Mouse (Mus musculus): ENCODE measurements at regions not wholly inside any gene's neighbourhood (a gene's known extent, or its start where the extent isn't known, plus 50 kb on each side); places are given as distances from the start of the nearest gene placed in this dataset.
"Not testable (repeated sequence)": the region's sequence is repeated elsewhere in the genome, so short reads cannot be mapped to it uniquely, and the experiment has no call there.

DNA sequence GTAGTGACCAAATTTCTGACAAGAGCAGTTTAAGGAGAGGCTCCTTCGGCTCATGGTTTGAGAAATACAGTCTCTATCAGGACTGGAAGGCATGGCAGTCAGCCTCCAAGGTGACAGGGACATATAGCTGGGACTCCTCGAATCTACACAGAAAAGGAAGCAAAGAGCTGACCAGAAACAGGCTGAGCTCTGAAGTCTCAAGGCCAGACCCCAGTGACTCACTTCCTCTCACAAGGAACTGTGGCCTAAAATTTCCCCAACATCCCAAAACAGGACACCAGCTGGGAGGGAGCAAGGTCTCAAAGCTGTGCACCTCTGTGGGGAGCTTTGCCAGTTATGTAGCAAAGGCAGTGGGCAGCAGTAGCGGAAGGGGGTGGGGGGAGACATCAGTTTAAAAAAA lies 110.7 kb downstream of the Sox4 start:
- no peak for DNase-seq (ENCODE audit: extremely low read depth, low read depth, low spot score)

DNA sequence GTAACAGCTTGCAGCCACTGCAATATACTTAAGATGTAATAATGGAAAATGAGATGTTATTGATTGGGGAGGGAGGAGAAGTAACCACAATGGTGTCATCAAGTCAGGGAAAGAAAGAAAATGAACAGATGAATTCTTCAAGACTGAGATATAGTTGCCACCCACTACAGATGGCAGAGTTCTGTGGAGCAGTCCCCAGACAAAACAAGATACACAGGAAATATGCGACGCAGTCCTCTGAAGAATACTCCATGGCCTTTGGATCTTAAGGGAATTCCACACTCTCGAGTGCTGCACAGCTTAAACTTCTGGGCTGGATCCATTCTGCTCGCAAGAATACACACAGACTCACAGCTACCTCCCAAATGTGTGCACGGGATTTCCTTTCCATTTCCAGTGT lies 113.4 kb downstream of the Sox4 start:
- DNase-seq (ENCODE audit: extremely low read depth, low read depth, low spot score): no peak

DNA sequence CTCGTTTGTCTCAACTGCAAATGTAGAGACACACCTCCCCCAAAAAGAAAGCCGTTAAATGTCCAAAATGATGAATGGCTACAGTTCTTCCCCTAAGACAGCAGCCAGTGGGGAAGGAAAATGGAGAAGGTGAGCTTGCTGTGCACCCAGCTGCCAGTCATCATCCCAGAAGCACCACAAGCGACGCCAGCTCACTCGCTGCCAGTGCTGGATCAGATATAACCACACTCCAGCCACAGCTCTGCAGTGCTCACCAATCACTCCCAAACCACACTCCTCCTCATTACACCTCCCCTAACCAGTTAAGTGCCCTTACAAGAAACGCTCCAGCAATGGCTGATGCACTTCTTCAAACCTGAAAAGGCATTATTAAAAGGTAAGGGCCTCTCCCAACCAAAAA lies 114.4 kb downstream of the Sox4 start:
- no peak for DNase-seq (ENCODE audit: extremely low read depth, low read depth, low spot score)

DNA sequence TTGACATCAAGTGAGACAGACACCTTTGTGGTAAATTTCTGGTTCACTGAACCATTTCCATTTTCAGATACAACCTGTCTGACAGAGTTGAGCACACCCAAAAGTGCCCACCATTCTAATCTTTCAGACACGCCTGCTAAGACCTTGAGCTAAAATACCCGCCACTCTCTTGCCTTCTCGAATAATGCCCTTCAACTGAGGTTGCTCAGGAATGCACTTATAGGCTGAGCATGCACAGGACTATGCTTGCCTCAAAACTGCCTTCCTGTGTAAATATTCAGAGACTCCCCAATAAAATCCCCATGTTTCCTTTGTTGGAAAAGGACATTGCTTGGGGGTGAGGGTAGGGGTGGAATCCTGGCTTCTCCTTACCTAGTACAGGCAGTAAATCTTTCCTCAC lies 115.3 kb downstream of the Sox4 start:
- no peak for DNase-seq (ENCODE audit: extremely low read depth, low read depth, low spot score)

DNA sequence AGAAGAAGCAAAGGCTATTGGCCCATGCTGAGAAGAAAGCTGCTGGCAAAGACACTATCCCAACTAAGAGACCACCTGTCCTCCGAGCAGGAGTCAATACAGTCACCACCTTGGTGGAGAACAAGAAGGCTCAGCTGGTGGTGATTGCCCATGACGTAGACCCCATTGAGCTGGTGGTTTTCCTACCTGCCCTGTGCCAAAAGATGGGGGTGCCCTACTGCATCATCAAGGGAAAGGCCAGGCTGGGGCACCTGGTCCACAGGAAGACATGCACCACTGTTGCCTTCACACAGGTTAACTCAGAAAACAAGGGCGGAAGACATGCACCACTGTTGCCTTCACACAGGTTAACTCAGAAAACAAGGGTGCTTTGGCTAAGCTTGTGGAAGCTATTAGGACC lies 116.3 kb downstream of the Sox4 start:
- DNase-seq (ENCODE audit: extremely low read depth, low read depth, low spot score): not testable (repeated sequence)

DNA sequence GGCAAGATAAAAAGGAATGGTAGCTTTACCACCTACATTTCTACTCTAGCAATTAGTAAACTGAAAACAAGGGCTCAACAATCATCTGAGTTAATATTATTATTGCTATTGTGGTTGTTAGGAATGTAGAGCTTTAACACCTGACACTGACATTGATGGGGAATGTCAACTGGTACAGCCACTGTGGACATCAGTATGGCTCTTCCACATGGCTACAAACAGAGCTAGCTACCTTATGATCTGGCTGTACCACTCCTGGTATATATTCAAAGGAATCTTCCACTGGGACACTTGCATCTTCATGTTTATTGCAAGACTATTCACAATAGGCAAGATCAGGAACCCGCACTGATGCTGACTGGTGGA lies 119.8 kb downstream of the Sox4 start:
- DNase-seq (ENCODE audit: extremely low read depth, low read depth, low spot score): no peak

DNA sequence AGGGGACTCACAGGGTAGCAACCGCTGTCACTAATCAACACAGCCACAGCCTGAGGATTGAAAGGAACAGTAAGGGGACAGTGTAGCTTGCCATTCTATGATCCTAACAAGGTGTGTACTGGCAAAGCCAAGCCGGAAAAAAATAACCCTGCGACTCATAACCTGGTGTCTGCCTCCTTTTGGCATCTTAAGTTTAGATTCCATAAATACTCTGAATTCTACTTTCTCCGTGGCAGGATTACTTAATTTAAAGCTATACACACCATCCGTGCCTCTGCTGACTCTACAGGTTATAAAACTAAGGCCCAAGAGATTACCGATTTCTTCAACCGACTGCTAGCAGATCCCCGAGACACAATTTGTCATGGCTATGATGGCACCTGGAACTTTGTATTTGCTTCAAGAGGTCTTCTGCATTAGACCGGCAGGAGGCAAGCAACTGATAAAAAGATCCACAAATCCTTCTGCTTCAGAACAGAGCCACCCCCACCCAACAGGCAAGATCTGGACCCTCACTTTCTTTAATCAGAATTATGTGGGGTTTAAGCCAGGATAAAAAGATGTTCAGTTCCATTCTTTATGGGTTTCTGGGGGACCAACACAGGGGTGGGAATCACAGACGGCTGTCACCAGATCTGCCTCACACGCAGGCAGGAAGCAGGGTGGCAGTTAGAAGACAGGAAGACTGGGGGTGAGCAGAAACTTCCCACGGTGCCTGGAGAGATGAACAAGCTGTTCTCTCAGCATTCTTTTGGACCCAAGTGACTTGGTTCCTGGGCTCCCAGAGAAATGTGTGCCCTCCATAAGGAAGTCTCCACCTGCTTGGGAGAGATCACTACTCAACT lies 120.4 kb downstream of the Sox4 start:
- no peak for DNase-seq (ENCODE audit: extremely low read depth, low read depth, low spot score)

DNA sequence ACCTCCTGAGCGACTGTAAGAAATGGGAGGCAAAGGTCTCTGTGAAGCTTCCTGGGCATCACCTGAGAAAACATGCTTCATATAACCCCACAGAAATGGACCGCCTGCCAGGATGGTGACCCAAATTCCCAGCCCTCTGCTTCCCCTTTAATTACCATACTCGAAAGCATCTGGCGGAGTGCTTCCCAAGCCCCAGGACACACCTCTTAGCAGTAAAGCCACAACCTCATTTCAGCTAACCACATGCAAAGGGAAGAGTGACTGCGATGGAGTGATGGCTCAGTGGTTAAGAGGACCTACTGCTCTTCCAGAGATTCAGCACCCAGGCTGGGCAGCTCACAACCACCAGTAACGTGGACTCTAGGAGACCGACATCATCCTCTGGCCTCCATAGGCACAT lies 127.2 kb downstream of the Sox4 start:
- no peak for DNase-seq (ENCODE audit: extremely low read depth, low read depth, low spot score)

DNA sequence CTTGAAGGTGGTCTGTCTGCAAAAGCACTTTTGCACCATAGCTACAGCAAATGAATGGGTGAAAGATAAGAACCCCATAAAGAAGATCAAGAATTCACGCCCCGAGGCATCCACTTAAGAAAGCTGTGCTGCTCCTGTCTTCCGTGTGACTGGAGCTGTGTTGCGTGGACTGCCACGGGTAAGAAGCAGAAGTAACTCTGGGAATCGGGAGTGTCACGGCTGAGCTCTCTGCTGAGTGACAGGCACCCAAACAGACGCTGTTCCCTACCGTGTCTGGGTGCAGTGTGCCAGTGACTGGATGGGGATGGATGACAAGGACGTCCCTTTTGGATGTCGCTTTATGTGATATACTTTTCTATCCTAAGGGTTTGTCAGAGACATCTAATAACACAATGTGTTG lies 129.5 kb downstream of the Sox4 start:
- DNase-seq (ENCODE audit: extremely low read depth, low read depth, low spot score): no peak

DNA sequence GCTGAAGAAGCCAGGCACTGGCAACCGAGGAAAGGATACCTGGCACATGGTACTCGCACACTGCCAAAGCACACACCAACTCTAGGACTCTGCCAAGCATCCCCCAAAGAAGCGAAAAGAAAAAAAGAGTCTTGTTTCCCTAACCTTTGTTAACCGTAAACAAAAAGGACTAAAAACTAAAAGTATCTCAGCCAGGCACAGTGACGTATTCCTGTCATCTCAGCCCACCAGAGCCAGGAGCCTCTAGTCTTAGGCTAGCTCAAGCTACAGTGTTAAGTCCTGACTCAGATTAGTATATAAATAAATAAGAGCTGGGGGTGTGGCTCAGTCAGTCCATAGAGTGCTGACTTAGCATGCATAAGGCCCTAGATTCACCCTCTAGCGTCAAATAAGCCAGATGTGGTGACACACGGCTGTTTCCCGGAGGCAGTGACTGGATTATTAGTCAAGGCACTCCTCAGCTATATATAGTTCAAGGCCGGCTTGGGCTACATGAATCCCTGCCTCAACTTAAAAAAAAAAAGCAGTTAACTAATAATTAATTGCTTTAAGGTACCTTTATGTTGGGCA lies 130.1 kb downstream of the Sox4 start:
- no peak for DNase-seq (ENCODE audit: extremely low read depth, low read depth, low spot score)

DNA sequence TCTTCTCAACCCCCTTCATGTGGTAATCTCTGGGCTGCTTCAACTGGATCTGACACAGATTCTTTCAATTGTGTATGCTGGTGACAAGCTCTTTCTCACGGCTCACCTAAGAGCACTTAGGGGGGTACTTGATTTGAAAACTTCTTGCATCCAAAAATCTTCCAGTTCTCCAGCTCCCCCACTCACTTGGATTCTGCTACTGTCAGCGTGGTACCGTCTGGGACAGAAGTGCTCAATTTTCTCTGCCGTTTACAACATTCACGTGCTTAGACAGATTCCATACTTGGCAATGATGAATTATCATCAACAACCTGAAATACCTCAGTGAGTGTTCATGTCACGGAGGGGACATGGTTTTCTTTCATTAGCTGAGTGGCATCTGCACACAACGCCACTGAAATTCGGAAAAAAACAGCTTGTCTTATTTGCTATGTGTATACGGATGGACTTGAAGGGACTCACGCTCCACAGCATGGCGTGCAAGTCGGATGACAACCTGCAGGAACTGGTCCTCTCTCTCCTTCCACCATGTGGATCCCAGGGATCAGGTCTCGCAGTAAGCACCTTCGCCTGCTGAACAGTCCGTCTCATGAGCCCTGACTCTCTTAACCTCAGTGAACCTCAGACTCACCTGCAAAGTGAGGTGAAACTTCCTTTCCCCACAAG lies 132.5 kb downstream of the Sox4 start:
- DNase-seq (ENCODE audit: extremely low read depth, low read depth, low spot score): no peak

DNA sequence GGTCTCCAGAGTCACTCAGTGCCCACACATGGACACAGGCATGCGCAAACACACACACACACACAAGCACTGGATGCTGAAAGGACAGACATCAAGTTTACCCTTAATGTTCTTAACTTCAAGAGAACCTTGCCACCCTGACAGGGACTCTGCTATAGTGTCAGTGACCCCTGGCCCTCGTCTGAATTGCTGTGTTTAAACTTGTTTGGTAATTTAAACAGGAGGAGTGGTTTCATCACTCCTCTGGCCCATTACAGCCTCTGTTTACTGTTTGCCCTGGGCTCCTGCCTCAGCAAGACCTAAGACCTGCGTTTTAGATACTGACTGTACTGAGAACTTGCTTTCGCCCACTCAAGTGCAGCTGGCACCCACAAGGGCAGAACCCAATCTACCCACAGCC lies 139.4 kb downstream of the Sox4 start:
- DNase-seq (ENCODE audit: extremely low read depth, low read depth, low spot score): no peak

DNA sequence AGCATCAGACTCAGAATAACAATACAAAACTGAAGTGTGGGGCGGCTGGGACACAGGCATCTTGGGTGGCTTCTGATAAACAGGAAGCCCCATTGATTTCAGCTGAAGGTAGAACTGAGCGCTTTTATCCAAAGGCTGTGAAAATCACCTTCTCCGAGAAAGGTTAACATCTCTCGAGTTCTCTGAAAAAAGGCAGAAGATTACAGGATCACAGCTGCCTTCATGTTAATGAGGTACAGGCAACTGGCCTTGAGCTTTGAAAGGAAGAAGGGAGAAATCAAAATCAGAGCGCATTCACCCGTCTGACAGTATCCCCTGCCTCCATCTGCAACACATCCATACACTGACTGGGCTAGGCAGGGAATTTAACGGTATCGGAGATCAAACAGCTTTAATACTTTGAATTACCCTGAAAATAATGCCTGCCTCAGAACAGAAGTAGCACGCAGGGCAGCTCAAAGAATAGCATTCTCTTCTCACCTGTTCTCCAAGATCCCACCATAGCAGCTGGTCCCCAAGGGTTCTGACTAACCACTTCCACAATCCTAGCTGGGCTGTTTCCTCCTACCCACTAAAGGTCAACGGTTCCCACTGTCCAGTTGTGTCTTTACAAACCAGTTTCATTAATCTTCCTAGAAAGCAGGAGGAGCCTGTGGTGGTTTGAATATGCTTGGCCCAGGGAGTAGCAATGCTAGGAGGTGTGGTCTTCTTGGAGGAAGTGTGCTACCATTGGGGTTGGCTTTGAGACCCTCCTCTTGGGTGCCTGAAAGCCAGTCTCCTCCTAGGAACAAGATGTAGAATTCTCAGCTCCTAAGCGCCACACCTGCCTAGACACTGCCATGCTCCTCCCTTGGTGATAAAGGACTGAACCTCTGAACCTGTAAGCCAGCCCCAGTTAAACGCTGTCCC lies 141.6 kb downstream of the Sox4 start:
- no peak for DNase-seq (ENCODE audit: extremely low read depth, low read depth, low spot score)

DNA sequence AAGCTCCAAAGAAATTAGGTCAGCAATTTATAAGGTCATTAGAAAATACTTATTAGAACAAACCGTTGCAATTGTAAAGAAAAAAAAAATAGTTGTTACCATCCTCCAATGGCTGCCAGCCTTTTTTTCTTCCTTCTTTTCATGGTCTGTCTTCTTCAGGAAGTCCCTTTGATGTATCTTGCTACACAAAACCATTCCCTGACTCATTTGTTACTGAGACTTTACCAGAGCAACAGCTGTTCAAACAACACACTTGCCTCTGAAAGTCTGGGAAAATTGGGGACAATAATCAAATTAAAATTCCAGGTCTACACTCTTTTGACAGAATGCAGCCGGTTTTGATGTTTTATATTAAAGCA lies 142.5 kb downstream of the Sox4 start:
- no peak for DNase-seq (ENCODE audit: extremely low read depth, low read depth, low spot score)

DNA sequence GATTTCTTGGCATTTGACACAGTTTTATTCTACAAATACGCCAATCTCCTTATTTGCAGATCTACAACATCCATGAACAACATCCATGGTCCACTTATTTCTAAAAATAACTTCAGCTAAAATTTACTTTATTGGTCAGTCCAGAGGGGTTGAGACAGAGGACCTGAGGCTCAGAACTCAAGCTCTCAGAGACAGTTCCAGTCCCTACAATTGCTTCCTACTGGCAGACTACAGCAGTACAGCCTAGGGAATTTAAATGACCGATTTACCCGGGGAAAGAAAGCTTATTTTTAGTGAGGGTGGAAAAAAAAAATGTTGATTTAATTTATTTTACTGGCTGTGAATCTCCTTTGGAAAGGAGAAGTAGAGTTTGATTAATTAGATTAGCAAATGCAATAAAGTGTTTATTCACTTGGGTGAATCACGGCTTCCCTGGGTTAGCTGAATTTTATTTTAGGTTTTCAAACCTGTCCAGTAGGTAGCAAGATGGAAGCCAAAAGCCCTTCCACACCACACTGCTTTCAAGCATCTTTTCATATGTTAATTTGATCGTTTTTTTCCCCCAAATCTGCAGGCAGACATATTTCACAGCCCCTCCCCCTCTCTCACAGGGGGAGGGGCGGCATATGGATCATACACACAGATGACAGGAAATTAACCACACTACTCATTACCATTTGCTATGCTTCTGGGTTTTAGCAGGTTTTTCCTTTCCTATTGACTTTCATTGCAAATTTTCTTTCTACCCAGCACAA lies 143.0 kb downstream of the Sox4 start:
- no peak for DNase-seq (ENCODE audit: extremely low read depth, low read depth, low spot score)

DNA sequence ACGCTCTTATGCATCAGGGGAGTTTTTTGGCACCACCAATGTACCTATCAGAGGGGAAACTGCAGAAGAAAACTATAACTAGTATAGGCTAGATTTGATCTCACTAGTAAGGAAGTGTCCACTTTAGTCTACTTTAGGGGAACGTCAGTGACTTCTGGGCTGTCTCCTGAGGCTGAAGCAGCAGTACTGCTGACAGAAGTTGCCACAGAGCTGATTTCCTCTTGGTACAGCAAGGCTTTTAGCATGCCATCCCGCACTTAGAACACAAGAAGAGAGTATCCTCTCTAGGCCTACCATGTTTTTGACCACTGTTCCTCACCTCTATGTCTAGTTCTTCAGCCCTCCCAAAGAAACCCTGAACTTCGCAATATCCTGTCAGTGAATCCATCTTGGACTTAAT lies 148.2 kb downstream of the Sox4 start:
- no peak for DNase-seq (ENCODE audit: extremely low read depth, low read depth, low spot score)

DNA sequence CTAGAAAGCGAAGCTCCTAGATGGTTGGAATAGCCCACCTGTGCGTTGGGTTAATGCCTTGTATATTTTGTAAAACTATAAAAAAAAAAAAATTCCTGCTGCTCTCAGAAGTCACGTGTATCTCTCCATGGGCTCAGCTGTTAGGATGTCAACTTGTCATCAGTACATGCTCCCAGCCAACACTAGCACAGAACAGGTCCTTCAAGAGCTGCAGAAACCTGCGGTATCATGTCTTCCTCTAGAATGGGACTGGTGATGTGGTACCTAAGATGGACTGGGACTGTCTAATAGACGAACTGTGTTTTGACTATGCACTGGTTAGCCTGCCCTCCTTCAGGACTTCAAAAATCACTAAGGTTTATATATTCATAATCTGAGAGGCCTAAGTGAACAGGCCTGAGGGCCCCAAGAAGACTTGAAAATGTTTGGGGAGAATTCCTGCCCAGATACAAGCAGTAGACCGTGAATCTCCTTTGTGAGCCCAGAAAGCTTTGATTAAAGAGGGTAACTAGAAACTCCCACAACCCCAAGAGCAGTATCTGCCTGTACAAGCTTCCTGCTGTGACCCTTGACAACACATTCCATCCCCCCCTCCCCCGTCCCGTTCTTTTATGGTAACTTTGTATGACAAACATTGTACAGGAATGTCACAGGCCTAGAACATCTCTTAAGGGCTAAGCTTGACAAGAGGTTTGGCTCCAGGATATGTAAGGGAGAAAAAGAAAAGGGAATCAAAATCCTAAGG lies 152.1 kb downstream of the Sox4 start:
- DNase-seq (ENCODE audit: extremely low read depth, low read depth, low spot score): no peak

DNA sequence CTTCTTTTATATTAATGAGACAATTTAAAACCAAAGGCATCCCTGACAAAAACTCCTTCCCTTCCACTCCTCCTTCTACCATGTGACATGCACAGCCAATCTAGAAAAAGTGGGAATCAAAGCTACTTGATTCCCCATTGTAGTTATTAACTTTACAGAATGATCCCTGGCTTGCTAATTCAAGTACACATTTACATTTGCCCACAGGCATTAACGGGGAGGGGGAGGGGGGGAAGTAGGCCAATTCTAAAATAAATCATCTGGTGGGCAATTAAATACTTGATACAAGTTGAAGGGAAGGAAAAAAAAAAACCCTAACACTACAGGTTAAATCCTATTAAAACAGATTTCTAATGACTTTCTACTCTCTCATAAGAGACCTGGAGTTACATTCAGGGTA lies 152.8 kb downstream of the Sox4 start:
- DNase-seq (ENCODE audit: extremely low read depth, low read depth, low spot score): no peak

DNA sequence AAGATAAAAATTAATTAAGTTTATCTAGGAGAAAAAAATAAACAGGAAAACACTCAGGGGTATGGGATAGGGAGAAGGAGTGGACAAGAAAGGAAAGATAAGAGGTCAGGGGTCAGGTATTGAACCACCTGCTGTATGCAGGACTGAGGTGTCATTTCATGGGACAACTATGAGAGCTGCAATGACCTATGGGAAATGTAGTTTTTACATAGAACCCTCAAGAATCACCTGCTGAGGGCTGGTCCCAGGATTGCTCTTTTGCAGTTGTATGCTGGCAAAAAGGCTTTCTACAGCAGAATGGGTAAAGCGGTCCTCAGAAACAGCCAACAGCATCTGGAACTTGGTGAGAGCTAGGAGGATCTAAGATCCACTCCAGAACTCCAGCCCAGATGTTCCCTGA lies 154.0 kb downstream of the Sox4 start:
- no peak for DNase-seq (ENCODE audit: extremely low read depth, low read depth, low spot score)

Data from fat pad, adult 2 months (tissue).